Mouse (Mus musculus) forebrain, embryonic 15.5 days (tissue): ENCODE measurements around the gene D630039A03Rik. TPM values are rescaled to one million over a fixed set of nuclear protein-coding genes. Genes with fewer than 3 reads are reported as not detected.

Experiments
- ATAC-seq: fragments of 200-750 bp; cut with Nextera tagmentation; replicated peaks from 2 replicates; pipeline ENCODE4 v1.8.0; 2017; ENCODE audit warnings: mild to moderate bottlenecking, moderate TSS enrichment, moderate library complexity
- H3K27ac ChIP-seq: fragments of 300-500 bp; sonication (generic); replicated peaks from 2 replicates; pipeline ENCODE4 v1.5.1; 2015; ENCODE audit warnings: mild to moderate bottlenecking, inconsistent platforms
- H3K27me3 ChIP-seq: fragments of 300-500 bp; sonication (generic); 2 replicates; pipeline ENCODE4 v1.6.1; 2015; ENCODE audit warnings: inconsistent platforms
- H3K36me3 ChIP-seq: fragments of 300-500 bp; sonication (generic); 2 replicates; pipeline ENCODE4 v1.6.1; 2015; ENCODE audit warnings: mild to moderate bottlenecking, inconsistent platforms
- H3K4me1 ChIP-seq: fragments of 300-500 bp; sonication (generic); 2 replicates; pipeline ENCODE4 v1.6.1; 2015; ENCODE audit warnings: inconsistent platforms
- H3K4me2 ChIP-seq: fragments of 300-500 bp; sonication (generic); replicated peaks from 2 replicates; pipeline ENCODE4 v1.6.1; 2015; ENCODE audit warnings: mild to moderate bottlenecking, inconsistent platforms
- H3K4me3 ChIP-seq: fragments of 300-500 bp; sonication (generic); 2 replicates; pipeline ENCODE4 v1.5.1; 2015; ENCODE audit warnings: mild to moderate bottlenecking, inconsistent platforms
- H3K9ac ChIP-seq: fragments of 300-500 bp; sonication (generic); replicated peaks from 2 replicates; pipeline ENCODE4 v1.6.1; 2015; ENCODE audit warnings: mild to moderate bottlenecking, inconsistent platforms
- H3K9me3 ChIP-seq: fragments of 300-500 bp; sonication (generic); 2 replicates; pipeline ENCODE4 v1.6.1; 2016; ENCODE audit warnings: inconsistent platforms
- WGBS: fragments of 180-500 bp; shearing (Covaris S2); methylation state at CpG from one replicate; pipeline ENCODE4 v1.1.7; 2015; ENCODE audit warnings: mixed read lengths; 5-methylcytosine and 5-hydroxymethylcytosine counted together
- polyA plus RNA-seq: library from polyadenylated mRNA; unstranded; fragments of >200 nt; fragmentation: Nextera tagmentation; extraction: Ambion mirVana; gene quantifications from 2 replicates; pipeline ENCODE4 v1.2.1, GENCODE M21; 2015

D630039A03Rik gene
- polyA plus RNA-seq, 1 experiment from 2014 or later: not detected

DNA sequence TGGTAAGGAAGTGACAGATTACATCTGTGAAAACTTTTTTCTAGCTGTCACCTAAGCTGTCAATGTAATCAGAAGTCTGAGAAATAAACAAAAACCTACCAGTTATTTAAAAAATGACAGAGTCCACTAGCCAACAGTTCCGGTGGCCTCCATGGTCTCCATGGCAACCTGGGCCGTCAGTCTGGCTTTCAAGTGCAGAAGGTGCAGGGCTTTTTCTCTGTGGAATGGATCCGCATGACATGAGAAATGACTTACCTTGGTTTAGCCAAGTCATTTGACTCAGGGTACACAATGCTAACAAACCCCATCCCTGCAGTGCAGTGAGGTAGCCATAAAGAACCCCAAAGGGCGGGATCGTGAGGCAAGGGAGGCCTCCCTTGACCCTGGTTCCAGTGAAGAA lies 6.1 kb upstream of the D630039A03Rik start:
- H3K4me2 ChIP-seq: no peak overlapping the region
- WGBS: 49% methylated on average over 5 of the region's 5 CpGs
- no peaks in the 10 kb centered on the region for H3K27me3 ChIP-seq
- H3K9me3 ChIP-seq: no peaks in the 10 kb centered on the region
- H3K27ac ChIP-seq: no peak overlapping the region
- peaks cover 9% of the 10 kb centered on the region; the same call in 1 of the 2 replicates for H3K4me1 ChIP-seq
- ATAC-seq: no peak
- no peaks in the 10 kb centered on the region for H3K36me3 ChIP-seq
- no peak overlapping the region for H3K4me3 ChIP-seq
- no peak overlapping the region for H3K9ac ChIP-seq

DNA sequence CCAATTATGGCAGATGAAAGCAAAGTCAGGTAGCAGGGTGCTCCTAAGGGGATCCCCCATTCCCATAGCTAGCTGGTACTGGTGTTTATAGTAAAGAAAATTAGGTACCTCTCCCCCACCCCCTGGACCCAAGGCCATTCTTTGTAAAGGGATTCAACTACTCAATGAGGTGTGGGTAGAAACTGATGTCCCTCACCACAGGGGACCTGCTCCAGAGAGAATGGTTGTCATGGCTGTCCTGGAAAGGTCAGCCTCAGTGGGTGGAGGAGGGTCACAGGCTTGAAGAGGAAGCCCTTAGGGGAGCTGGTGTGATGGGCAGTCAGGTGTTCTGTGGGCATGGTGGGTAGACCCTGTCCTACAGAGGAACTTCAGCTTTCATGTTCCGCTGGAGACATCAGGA lies 4.4 kb upstream of the D630039A03Rik start:
- Histone ChIP-seq H3K4me3 (no peak overlapping the region), H3K9ac (no peak overlapping the region), H3K27ac (no peak overlapping the region), H3K9me3 (no peaks in the 10 kb centered on the region), H3K36me3 (no peaks in the 10 kb centered on the region), H3K4me2 (no peak overlapping the region), H3K27me3 (no peaks in the 10 kb centered on the region), H3K4me1 (peaks cover 9% of the 10 kb centered on the region; the same call in 1 of the 2 replicates)
- WGBS: 84% methylated on average over 1 of the region's 1 CpGs
- no peak for ATAC-seq

DNA sequence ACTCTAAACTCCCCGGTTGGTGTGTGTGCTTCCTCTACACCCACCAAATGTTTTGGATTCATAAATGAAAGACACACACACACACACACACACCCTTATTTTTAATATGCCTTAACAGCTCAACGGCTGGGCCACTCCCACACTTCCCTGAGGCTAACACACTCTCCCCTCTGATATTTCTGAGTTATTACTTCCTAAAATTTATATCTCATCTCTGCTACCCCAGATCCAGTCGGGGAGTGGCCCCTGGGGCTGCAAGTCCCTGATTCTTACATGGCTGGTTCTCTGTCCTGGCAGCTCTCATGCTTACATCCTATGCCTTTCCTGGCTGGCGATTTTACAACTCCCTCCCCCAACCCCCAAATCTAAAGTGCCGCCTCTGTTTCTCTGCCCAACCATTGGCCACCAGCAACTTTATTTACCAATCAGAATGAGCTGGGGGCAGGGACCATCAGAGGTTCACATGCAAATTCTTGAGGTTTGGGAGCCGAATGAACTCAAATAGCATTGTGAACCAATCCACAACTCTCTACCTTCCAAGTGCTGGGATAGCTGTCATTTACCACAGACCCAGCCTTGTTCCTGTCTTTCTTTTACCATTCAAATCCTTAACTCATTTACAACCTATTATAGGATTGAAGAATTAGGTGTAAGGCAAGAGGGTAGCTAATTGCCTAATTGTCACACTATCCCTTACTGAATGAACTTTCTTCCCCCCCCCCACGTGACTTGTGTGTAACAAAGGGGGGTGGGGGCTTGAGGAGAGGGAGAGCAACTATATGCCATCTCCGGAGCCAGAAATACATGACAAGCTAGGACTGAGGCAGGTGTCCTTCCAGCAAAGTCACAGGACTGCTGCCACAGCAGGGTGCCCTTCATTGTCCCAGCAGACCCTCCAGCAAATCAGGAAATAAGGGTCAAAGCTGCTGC lies 3.7 kb upstream of the D630039A03Rik start:
- WGBS: 9% methylated on average over 8 of the region's 8 CpGs
- no peaks in the 10 kb centered on the region for H3K36me3 ChIP-seq
- no peaks in the 10 kb centered on the region for H3K27me3 ChIP-seq
- H3K9me3 ChIP-seq: no peaks in the 10 kb centered on the region
- H3K4me2 ChIP-seq: no peak overlapping the region
- peak; percentile 58 for ATAC-seq
- H3K4me1 ChIP-seq: peaks cover 9% of the 10 kb centered on the region
- no peak overlapping the region for H3K9ac ChIP-seq
- no peak overlapping the region for H3K4me3 ChIP-seq
- H3K27ac ChIP-seq: no peak overlapping the region

DNA sequence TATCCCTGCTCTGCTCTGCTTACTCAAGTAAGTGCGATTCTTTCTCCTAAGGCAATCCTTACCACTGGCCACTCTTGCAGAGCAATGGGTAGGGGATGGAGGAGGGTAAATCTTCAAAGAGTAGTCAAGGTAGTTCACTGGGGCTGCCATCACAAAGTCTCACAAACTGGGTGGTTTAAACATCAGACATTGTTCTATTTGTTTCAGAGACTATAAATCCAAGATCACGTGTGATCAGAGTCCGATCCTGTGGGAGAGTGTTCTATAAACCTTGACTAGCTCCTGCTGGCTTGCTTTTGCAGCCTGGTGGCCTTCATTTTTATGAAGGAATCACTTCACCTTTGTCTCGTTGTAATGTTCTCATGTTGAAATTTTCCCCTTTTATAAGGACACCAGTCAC lies 614 bp upstream of the D630039A03Rik start:
- Histone ChIP-seq H3K27ac (no peak overlapping the region), H3K9me3 (no peaks in the 10 kb centered on the region), H3K27me3 (no peaks in the 10 kb centered on the region), H3K4me2 (no peak overlapping the region), H3K4me3 (no peak overlapping the region), H3K36me3 (no peaks in the 10 kb centered on the region), H3K9ac (no peak overlapping the region), H3K4me1 (peaks cover 9% of the 10 kb centered on the region)
- no peak for ATAC-seq
- 79% methylated on average over 4 of the region's 4 CpGs for WGBS

DNA sequence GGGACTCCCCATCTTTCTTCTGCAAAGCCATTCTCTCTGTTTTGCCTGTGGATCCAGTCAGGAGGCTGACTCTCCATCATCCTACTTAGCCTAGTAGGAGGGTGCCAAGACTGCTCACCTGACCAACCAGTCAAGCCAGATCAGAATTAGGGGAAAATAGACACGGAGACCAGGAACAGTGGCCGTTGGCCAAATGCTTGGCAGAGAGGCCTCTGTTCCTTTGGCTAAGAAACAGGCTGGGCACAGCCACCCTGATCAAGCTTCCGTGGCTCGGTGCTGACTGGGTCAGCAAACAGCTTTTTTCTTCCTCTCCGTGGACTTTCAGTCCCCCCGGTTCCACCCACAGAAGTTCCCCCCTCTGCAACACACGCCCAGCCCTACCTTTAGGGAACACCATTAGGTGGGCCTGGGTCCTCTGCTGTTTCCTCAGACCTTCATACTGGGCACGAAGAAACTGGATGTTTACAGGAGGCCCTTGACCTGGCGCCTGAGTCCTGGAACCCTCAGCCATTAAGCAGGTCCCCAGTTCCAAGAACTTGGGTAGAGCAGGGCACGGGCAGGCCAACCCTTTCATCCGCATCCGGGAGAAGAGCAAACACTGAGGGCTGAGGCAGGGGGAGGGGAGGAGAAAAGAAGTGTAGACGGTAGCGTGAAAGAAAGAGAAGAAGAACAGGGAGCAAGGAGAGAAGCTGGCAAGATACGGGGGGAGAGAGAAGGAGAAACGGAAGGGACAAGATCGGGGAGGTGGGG lies 706 bp downstream of the D630039A03Rik start:
- 42% methylated on average over 17 of the region's 17 CpGs for WGBS
- no peak overlapping the region for H3K4me2 ChIP-seq
- peaks cover 9% of the 10 kb centered on the region for H3K4me1 ChIP-seq
- H3K27me3 ChIP-seq: no peaks in the 10 kb centered on the region
- no peak overlapping the region for H3K27ac ChIP-seq
- no peaks in the 10 kb centered on the region for H3K36me3 ChIP-seq
- H3K9ac ChIP-seq: no peak overlapping the region
- no peak overlapping the region for H3K4me3 ChIP-seq
- H3K9me3 ChIP-seq: no peaks in the 10 kb centered on the region
- no peak; the same call in 1 of the 2 replicates for ATAC-seq

DNA sequence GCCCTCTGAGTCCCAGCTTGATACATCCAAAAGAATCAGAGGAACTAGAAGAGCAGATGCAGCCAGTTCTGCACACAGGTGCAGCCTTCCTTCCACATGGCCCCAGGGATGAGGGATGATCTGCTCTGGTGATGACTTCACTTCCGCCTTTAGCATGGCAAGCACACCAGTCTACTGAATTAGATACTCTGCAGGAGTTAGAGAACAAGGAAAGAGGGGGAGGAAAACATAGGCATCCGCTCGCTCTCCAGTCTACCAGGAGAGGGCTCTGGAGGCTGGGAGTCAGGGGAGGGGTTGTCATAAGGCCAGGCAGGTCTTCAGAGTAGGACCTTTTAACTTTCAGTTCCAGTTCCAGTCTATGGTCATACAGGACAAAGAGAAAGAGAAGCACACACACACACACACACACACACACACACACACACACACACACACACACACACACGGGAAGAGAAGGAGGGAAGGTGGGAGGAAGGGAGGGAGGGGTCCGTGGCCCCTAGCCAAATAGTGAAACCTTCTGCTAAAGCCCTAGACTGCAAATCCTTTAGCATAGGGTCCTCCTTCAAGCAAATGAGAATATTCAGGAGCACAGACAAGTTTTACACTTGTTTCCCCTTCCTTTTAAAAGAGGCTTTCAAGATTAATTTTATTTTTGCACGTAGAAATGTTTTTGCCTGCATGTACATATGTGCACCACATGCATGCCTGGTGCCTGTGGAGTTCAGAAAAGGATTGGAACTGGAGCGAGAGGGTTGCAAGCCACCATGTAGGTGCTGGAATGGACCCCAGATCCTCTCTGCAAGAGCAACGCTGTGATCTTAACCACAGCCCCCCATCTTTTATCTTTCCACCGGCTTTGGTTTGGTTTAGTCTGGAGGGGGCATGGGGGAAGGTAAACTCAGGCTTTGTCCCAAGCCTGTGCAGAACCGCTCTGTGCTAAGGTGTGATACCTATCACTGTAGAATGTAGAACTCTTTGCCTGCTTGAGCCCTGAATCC lies 1.6 kb downstream of the D630039A03Rik start:
- 79% methylated on average over 10 of the region's 10 CpGs for WGBS
- Histone ChIP-seq H3K4me3 (no peak overlapping the region), H3K27me3 (no peaks in the 10 kb centered on the region), H3K9ac (no peak overlapping the region), H3K9me3 (no peaks in the 10 kb centered on the region), H3K36me3 (no peaks in the 10 kb centered on the region), H3K27ac (no peak overlapping the region), H3K4me2 (no peak overlapping the region), H3K4me1 (peaks cover 1% of the 10 kb centered on the region)
- no peak; the same call in 1 of the 2 replicates for ATAC-seq

DNA sequence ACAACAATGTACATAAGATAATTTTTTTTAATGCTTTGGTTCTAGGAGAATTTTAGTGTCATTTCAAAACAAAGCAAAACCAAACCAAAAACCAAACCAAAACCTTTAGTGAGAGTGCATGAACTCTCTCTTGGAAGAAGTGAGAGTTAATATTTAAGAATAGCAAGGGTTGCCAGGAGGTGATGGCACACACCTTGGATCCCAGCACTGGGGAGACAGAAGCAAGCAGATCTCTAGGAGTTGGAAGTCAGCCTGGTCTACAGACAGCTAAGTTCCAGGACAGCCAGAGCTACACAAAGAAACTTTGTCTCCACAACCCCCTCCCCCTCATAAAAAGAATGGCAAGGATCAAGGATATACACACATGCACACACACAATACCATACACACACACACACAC lies 3.1 kb downstream of the D630039A03Rik start:
- no peaks in the 10 kb centered on the region for H3K9me3 ChIP-seq

DNA sequence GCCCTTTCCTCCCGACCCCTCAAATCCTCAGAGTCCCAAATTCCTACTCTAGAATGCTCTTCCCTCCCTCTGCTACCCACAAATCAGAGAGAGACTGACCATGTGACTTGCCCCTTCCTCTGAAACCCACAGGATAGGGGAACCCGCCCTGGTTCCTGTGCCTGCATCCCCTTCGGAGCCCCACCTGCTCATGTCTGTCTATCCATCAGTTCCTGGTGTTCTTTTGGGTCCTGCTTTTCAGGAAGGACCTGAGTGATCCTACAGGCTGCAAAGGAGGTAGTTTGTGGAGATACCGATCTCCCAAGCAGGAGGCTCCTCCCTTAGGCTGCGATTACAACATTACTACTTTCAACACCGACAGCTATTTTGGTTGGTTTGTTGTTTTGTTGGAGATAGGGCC lies 7.2 kb downstream of the D630039A03Rik start:
- H3K27ac ChIP-seq: no peak overlapping the region
- whole genome bisulfite sequencing: 85% methylated on average over 6 of the region's 6 CpGs
- H3K4me2 ChIP-seq: no peak overlapping the region
- H3K9ac ChIP-seq: no peak overlapping the region
- no peak for ATAC-seq
- H3K4me3 ChIP-seq: no peak overlapping the region
- H3K9me3 ChIP-seq: no peaks in the 10 kb centered on the region
- H3K27me3 ChIP-seq: no peaks in the 10 kb centered on the region
- no peaks in the 10 kb centered on the region for H3K36me3 ChIP-seq
- no peaks in the 10 kb centered on the region for H3K4me1 ChIP-seq

More for the DNA sequence above, 3.1 kb downstream of the D630039A03Rik start:
- Histone ChIP-seq H3K36me3 (no peaks in the 10 kb centered on the region), H3K4me3 (no peak overlapping the region), H3K9ac (no peak overlapping the region), H3K4me2 (no peak overlapping the region), H3K4me1 (no peaks in the 10 kb centered on the region; the same call in 1 of the 2 replicates), H3K27ac (no peak overlapping the region), H3K27me3 (no peaks in the 10 kb centered on the region)
- no peak for ATAC-seq

DNA sequence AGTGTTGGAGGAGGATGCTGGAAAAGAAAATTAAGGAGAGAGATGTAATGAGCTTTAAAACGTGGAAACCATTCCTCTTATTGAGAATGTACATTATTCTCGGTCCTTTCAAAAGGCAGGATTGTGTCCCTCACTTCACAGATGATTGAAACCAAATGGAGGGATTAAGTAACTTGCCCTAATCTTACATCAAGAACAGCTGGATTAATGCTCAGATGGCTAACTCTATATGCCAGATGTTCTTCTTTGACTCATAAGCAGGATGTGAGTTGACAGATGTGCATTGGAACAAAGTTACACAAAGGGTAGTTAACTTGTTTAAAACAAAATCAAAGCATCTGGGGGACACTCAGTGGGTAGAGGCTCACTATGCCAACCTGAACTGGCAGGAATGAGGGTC lies 9.4 kb downstream of the D630039A03Rik start:
- H3K4me3 ChIP-seq: no peak overlapping the region
- 14% methylated on average over 2 of the region's 2 CpGs for WGBS

DNA sequence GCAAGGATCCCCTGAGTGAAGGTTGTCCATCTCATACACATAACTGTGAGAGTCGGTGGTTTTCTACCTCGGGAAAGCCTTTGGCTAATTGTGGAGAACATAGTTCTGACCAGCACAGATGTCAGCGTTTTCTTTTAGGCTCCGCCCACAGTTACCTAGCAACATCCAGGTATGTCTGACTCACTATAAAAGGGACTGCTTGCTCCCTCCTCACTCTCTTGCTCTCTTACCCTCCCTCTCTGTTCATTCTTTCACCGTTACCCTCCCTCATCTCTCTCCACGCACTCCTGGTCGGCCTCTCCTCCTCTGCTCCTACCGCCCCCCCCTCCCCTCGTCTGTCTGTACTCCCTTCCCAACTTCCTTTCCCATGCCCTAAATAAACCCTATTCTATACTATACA lies 11.5 kb downstream of the D630039A03Rik start:
- Histone ChIP-seq H3K27ac (no peak overlapping the region), H3K27me3 (no peaks in the 10 kb centered on the region), H3K4me1 (no peaks in the 10 kb centered on the region), H3K9ac (no peak overlapping the region), H3K36me3 (no peaks in the 10 kb centered on the region), H3K4me2 (no peak overlapping the region), H3K9me3 (no peaks in the 10 kb centered on the region), H3K4me3 (no peak overlapping the region)
- peak; percentile 46 for ATAC-seq
- WGBS: 22% methylated on average over 9 of the region's 9 CpGs

More for the DNA sequence above, 9.4 kb downstream of the D630039A03Rik start:
- H3K4me2 ChIP-seq: no peak overlapping the region
- H3K36me3 ChIP-seq: no peaks in the 10 kb centered on the region
- no peak for ATAC-seq
- H3K27me3 ChIP-seq: no peaks in the 10 kb centered on the region
- no peak overlapping the region for H3K9ac ChIP-seq
- H3K27ac ChIP-seq: no peak overlapping the region
- no peaks in the 10 kb centered on the region for H3K4me1 ChIP-seq
- H3K9me3 ChIP-seq: no peaks in the 10 kb centered on the region

DNA sequence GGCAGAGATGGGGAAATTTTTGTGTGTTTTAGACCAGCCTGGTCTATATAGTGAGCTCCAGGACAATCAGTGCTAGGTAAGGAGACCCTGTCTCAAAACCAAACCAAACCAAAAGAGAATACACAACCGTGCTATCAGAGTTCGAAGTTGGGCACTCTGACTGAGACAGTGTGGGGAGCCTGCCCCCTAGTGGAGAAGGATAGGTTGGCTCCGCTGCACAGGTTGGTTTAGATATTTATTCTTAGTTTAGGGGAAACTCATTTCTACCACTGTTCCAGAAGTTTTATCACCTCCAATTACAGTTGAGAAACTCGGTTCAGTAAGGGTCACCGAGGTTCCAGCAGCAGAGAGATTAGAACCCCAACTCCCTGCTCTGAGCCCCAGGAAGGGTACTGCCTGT lies 11.9 kb downstream of the D630039A03Rik start:
- no peaks in the 10 kb centered on the region for H3K36me3 ChIP-seq
- WGBS: 7% methylated on average over 5 of the region's 5 CpGs
- ATAC-seq: peak; percentile 67
- no peaks in the 10 kb centered on the region for H3K27me3 ChIP-seq
- no peak overlapping the region for H3K27ac ChIP-seq
- H3K4me3 ChIP-seq: no peak overlapping the region
- no peak overlapping the region for H3K9ac ChIP-seq
- H3K4me2 ChIP-seq: no peak overlapping the region
- no peaks in the 10 kb centered on the region for H3K9me3 ChIP-seq
- no peaks in the 10 kb centered on the region for H3K4me1 ChIP-seq
